Mouse (Mus musculus) granulocyte monocyte progenitor cell, adult 5-6 weeks (primary cell): Measurements from ENCODE around the gene Gm13305. TPM values are rescaled to one million over a fixed set of nuclear protein-coding genes. Genes with fewer than 3 reads are reported as not detected.
"Not testable (repeated sequence)": the region's sequence is repeated elsewhere in the genome, so short reads cannot be mapped to it uniquely, and the experiment has no call there.

Experiments used
- ATAC-seq: replicated peaks from 2 replicates; pipeline ENCODE4 v1.8.0; 2016; ENCODE audit warnings: mild to moderate bottlenecking, moderate TSS enrichment, inconsistent platforms; ENCODE audit not compliant: poor library complexity, severe bottlenecking
- total RNA-seq, 2 experiments: library from RNA; stranded (forward) in 1 of 2; stranded (reverse) in 1 of 2; fragments of 200-712, 200-1000 nt in 1 of 2; fragments of >200 nt in 1 of 2; fragmentation: Nextera tagmentation in 1 of 2; gene quantifications; 2 replicates each; pipeline ENCODE4 v1.2.3; 2014 to 2017

The Gm13305 gene
- total RNA-seq (2014; fragmentation: Nextera tagmentation) (1.3 TPM in 1 of 2 replicates, not detected in the other), total RNA-seq (2017) (0.31 TPM in 1 of 2 replicates, not detected in the other)

DNA sequence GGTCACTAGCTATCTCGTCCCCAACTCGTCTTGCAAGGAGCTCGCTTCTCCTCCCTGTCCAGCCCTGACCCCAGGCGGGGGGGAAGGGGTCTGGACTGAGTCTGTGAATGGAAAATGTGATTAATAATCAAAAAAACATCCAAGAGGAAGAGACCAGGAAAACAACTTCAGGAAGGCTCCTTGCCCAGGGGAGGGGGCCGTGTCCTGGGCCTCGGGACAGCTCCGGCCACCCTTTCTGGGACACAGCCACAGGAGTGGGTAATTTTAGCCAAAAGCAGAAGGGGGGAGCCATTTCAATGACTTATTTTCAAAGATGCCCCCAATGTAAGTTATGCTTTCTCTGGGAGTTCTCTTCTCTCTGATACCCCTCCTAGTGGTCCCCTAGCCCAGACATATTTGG, at the start of gene Gm13305:
Gene Gm13305 (minus strand): TSS at position 101 of the 400 bp plus-strand sequence.
- not testable (repeated sequence) for ATAC-seq

DNA sequence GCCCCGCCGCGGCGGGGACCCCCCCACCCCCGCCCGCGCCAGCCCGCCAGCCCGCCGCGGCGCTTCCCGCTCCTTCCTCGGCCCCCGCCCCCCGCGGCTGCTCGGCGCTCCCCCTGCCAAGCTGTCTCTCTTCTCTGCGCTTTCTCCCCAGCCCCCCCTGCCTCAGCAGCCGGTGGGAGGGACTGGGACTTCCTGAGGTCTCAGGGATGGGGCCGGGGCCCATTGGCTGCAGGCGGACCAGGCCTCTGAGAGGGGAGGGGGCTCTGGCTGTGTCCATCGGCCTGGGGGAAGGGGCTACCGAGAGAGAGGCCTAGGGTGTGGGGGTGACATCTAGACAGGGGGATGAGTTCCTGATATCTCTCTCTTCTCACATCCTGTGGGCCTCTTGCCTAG, 16.6 kb upstream of the Gm13305 start:
- not testable (repeated sequence) for ATAC-seq

DNA sequence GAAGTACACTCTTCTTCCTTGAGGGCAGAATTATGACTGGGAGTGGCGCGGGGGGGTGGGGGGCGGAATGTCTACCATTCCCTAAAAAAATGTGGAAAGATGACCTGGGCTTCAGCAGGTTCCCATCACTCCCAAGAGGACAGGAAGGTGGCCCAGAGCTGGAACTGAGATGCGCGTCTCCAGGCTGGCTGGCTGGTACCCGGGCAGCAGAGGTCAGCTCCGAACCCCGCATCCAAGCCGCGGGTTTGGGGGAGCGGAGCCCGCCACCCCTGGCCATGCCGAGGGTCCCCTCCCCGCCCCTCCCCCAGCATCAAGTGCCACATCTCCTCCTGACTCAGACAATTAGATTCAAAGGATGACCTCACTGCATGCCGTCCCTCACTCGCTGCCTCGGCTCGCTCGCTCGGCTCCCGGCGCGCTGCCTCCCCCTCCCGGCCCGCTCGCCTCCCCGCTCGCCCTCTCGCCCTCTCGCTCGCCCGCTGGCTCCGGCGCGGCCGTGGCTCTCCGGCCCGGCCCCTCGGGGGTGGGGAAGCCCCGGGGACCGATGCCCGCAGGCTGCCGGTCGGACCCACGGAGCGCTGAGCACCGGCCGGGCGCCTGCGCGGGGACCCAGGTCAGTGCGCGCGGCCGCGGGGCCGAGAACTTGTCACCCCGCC, 16.0 kb upstream of the Gm13305 start:
- not testable (repeated sequence) for ATAC-seq

DNA sequence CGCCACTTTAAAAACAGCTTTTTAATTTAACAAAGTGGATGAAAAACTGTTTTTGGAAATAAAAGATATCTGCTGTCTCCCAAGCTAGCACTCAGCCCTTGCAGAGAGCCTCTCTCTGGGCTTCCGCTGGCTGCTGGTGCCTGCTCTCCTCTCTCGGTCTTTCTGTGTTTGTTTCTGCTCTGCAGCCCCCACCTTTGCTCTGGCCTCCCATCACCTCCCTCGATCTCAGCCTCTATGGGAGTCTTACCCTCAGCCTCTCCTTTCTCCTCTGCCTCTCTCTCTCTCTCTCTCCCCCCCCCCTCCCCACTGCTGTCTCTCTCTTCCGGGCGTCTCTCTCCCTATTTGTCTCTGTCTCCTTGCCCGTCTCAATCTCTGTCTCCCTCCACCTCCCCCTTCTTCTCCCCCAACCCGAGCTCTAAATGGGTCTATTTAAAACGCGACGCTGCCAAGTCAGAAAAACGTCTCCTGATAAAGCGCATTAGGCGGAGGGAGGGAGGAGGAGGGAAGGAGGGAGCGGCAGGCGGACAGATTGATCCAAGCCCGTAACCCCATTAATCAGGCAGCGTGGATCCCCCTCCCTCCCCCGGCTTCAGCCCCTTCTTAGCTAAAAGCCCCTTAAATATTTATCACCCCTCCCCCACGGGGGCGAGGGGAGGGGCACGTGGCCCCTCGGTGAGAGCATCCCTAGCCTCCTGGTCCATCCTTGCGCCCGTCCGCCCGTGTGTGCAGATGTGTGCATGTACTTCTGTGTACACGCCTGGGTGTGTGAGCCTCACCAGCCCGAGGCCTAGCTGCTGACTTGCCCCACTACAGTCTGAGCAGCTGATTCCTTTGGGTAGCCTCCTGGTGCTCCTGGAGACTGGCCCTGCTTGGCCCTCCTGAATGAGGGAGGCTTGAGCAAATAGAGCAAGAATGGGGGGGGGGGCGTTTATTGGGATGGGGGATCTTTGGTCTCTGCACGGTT, 15.1 kb upstream of the Gm13305 start:
- not testable (repeated sequence) for ATAC-seq

DNA sequence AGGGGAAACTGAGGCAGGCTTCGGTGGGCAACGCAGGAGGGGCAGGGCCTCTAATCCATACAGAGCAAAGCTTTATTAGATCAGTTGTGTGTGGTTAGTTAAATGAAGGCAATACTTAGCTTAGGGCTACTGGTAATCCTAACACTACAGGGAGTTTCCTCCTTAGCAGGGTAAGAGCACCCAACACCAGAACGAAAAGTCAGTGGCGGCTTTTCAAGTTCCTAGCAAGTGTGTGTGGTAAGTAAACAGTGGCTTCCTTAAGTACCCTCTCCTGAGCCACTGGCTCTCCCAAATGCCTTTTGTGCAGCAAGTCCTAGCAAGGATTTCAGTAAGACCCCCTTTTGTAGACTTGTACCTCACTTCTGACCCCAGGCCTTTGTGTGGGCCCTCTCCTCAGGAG, 9.8 kb upstream of the Gm13305 start:
- ATAC-seq, result not testable (repeated sequence)

DNA sequence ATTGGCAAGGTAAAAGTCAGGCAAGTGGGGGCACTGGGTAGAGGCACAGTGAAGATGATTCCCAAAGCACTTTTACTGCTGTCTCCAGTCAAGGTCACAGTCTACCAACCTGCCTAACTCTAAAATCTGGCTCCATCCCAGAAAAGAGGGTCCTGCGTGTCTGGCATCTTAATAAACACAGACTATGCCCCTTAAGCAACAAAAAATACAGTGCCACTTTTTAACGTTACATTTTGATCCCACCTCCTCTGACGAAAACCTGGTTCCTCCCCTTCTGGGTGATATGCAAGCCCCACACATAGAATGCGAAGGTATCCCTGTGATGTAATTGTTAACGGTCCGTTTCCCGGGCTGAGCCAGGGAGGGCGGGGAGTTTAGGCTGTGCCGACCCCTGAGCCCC, 15.3 kb downstream of the Gm13305 start, which contains the start of gene Gm13306:
Gene Gm13306 (plus strand): TSS at position 301 of the 400 bp plus-strand sequence.
- not testable (repeated sequence) for ATAC-seq

DNA sequence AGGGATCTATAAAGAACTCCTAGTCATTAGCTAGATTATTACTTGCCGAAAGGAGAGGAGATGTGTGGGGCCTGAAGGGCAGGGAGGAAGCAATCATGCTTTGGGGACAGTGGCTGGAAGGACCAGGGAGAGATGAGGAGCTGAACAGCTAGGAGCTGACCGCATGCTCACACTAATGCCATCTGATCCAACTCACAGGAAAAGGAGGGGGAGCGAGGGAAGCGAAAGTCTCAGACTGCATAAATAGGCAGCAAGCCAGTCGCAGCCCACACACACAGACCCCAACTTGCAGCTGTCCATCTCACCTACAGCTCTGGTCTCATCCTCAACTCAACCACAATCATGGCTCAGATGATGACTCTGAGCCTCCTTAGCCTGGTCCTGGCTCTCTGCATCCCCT, 53.9 kb downstream of the Gm13305 start, which contains the start of gene Gm13304:
Gene Gm13304 (plus strand): TSS at position 301 of the 400 bp plus-strand sequence.
- not testable (repeated sequence) for ATAC-seq

Other genes starting within 250 kb of the Gm13305 start
- 1.8 TPM in 1 of 2 replicates, not detected in the other for gene Gm20878, start 227.0 kb downstream of the Gm13305 start, total RNA-seq (2014; fragmentation: Nextera tagmentation)
- 0.21 and 0.82 TPM in 2 replicates for gene Gm20878, start 227.0 kb downstream of the Gm13305 start, total RNA-seq (2017)
- gene Fam205a4, start 202.5 kb downstream of the Gm13305 start, total RNA-seq (2014; fragmentation: Nextera tagmentation), result 0.15 TPM in 1 of 2 replicates, not detected in the other
- gene Fam205a4, start 202.5 kb downstream of the Gm13305 start, total RNA-seq (2017), result not detected in 2 replicates
- gene Gm21093, start 133.9 kb downstream of the Gm13305 start, total RNA-seq (2014; fragmentation: Nextera tagmentation), result 0.70 TPM in 1 of 2 replicates, not detected in the other
- 0.17 and 0.72 TPM in 2 replicates for gene Gm21093, start 133.9 kb downstream of the Gm13305 start, total RNA-seq (2017)
- not detected in 2 replicates for gene Gm3893, start 77.4 kb downstream of the Gm13305 start, total RNA-seq (2014; fragmentation: Nextera tagmentation)
- not detected in 2 replicates for gene Gm3893, start 77.4 kb downstream of the Gm13305 start, total RNA-seq (2017)
- gene Gm13304, start 53.8 kb downstream of the Gm13305 start, total RNA-seq (2014; fragmentation: Nextera tagmentation), result not detected in 2 replicates
- gene Gm13304, start 53.8 kb downstream of the Gm13305 start, total RNA-seq (2017), result not detected in 2 replicates
- gene Gm13306, start 15.2 kb downstream of the Gm13305 start, total RNA-seq (2014; fragmentation: Nextera tagmentation), result not detected in 2 replicates
- not detected in 2 replicates for gene Gm13306, start 15.2 kb downstream of the Gm13305 start, total RNA-seq (2017)
- gene Gm10600, start 72.0 kb upstream of the Gm13305 start, total RNA-seq (2014; fragmentation: Nextera tagmentation), result 0.41 TPM in 1 of 2 replicates, not detected in the other
- not detected in 2 replicates for gene Gm10600, start 72.0 kb upstream of the Gm13305 start, total RNA-seq (2017)
- gene Ccl21b, start 87.2 kb upstream of the Gm13305 start, total RNA-seq (2014; fragmentation: Nextera tagmentation), result not detected in 2 replicates
- gene Ccl21b, start 87.2 kb upstream of the Gm13305 start, total RNA-seq (2017), result not detected in 2 replicates
- not detected in 2 replicates for gene Gm21953, start 125.7 kb upstream of the Gm13305 start, total RNA-seq (2014; fragmentation: Nextera tagmentation)
- gene Gm21953, start 125.7 kb upstream of the Gm13305 start, total RNA-seq (2017), result not detected in 2 replicates
- gene Fam205a3, start 149.7 kb upstream of the Gm13305 start, total RNA-seq (2014; fragmentation: Nextera tagmentation), result not detected in 2 replicates
- 0.05 TPM in 1 of 2 replicates, not detected in the other for gene Fam205a3, start 149.7 kb upstream of the Gm13305 start, total RNA-seq (2017)